Mouse (Mus musculus) gastrocnemius, adult 8-10 months (tissue): Measurements from ENCODE around the gene Tsga10. TPM values are rescaled to one million over a fixed set of nuclear protein-coding genes. Genes with fewer than 3 reads are reported as not detected.

Source experiments
- DNase-seq, 2 experiments: peaks; one replicate each; pipeline ENCODE4 v3.0.0; 2022; ENCODE audit warnings: low spot score in 2 of 2
- total RNA-seq, 4 experiments: library from RNA; stranded (reverse); gene quantifications; 2 replicates each; pipeline ENCODE4 v1.2.4; 2022

Tsga10 gene
- total RNA-seq: 1 to 10 TPM; 6.1 to 8.0 (median 7.7) TPM

DNA sequence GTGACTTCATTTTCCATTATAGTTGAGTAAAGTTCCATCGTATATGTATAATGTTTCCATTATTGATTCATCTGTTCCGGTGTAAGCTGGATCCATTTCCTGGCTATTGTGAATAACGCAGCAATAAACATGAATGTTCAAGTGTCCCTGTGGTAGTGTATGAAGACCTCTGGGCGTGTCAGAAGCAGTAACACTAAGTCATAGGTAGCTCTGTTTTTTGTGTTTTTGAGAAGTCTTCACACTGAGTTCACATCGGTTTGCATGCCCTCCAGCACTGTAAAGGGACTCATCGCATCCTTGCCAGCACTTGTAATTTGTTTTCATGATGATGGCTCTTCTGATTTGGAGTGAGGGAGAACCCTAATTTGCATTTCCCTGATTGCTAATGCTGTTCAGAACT is at the start of gene Tsga10:
TSS of gene Tsga10 (minus strand) at position 144 of the 400 bp plus-strand sequence.
- DNase-seq: no peak

DNA sequence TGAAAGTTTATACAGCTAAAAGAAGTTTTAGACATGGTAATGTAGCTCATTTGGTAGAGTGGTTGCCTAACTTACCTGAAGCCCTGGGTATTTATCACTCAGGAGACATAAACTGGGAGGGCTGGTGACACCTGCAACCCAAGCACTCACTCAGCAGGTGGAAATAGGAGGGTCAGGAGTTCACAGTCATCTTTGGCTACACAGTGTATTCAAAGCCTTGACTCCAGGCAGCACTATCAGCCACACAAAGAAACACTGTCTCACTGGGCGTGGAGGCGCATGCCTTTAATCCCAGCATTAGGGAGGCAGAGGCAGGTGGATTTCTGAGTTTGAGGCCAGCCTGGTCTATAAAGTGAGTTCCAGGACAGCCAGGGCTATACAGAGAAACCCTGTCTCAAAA is 46.5 kb upstream of the Tsga10 start:
- no peak for DNase-seq

DNA sequence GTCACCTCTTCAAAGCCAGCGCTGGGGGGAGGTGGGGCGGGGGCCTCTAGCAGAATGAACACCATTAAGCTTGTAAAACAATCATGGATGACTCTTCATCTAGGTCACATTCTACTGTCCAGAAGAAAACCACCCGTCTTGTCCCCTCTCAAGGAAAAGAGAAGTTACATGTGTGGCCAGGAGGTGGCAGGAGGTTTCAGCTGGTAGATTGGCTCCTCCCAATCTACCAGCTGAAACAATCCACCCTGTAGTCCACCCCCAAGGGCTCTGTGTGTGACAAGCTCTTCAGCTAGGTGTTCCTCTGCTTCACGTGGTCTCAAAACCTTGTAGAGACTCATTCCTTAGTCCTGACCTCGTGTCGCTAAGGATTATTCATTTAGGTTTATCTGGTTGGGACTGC is 36.9 kb upstream of the Tsga10 start:
- no peak for DNase-seq

- DNase-seq: no peak
These were observed 34.1 kb upstream of the Tsga10 start for GRCm38 (mm10) chr1:37900288-37900687.

GRCm38 (mm10) chr1:37899816-37900215 is 33.6 kb upstream of the Tsga10 start:
- no peak for DNase-seq

DNA sequence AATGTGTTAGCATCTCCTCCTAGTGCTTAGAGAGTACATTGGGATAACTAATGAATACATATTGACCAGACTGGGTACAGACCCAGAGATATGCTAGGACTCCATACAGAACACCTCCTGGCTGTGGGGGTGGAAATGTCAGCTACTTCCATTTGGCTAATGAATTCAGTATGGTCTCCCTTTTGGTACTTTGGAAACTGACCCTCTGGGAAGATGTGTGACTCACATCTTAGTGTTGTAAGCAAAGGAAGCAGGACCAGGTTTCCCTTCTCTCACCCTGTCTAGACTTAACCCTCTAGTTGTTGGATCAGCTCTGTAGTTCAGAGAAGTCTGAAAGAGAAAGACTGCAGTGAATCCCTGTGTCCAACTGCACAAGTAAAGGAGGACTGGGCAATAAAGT is 28.4 kb upstream of the Tsga10 start:
- no peak for DNase-seq

- no peak for DNase-seq
These were observed 25.2 kb upstream of the Tsga10 start for GRCm38 (mm10) chr1:37891400-37891799.

- DNase-seq: peak; percentile 77 to 85
These were observed 23.9 kb upstream of the Tsga10 start, which contains the start of the genes Mitd1 and Mrpl30 for GRCm38 (mm10) chr1:37890025-37890652. Mitd1 (minus strand) TSS chr1:37890411. Mrpl30 (plus strand) TSS chr1:37890477.

GRCm38 (mm10) chr1:37889206-37889605 is 23.0 kb upstream of the Tsga10 start:
- DNase-seq: no peak

DNA sequence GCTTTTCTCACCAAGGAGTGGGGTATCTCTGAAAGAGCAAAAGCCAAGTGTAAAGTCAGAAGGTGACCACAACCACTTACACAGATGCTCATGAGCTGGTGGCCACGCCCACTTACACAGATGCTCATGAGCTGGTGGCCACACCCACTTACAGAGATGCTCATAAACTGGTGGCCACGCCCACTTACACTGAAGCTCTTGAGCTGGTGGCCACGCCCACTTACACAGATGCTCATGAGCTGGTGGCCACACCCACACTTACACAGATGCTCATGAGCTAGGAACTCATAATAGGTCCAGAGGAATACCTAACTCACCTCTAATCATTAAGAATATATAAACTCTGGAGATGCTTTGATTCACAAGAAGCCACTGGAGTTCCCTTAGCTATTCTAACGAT is 18.2 kb upstream of the Tsga10 start:
- DNase-seq: no peak

- no peak for DNase-seq
These were observed 17.2 kb upstream of the Tsga10 start for GRCm38 (mm10) chr1:37883411-37883810.

DNA sequence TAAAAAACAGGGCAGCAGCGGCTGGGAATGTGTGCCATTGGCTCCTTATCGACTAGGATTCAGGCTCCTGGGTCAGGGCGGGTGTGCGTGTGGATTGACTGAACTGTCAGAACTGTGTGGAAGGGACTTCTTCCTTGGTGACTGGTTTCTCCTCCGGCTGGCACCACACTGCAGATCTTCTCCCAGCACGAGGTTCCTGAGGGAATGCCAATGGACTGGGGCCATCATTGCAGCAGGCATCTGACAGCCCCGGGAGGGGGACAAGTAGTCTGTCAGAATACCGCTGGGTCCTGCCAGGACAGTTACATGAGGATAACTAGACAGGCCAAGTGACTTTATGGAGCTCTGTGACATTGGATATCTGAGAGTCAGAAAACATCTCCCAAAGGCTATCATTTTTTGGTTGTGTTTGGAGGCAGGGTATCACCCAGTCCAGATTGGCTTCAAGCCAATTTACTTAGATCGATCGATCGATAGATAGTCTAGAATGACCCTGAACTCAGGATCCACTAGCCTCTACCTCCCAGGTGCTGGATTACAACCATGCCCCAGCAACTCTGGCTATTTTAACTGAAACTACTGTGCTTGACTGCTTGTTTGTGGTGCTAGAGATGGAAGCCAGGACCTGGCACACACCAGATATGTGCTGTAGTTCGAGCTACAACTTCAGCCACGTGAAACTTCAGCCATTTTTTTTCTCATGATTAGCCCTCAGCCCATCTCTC is 11.7 kb upstream of the Tsga10 start:
- DNase-seq: no peak

DNA sequence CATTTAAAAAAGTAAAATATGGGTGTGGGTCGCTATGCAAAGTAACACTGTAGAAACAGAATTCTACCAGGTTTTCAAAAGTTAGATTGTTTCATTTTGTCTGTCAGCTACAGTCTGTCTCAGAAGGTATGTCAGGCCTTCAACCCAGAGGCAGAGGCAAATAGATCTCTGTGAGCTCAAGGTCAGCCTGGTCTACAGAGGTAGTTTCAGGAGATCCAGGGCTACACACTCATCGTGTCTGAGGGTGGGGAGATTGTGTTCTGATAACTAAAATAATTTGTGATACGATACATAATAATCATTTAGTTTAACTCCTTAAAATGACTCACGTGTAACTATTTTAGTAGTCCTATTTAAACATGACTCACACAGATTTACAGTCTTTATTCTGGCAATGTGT is 6.9 kb upstream of the Tsga10 start:
- DNase-seq: no peak

DNA sequence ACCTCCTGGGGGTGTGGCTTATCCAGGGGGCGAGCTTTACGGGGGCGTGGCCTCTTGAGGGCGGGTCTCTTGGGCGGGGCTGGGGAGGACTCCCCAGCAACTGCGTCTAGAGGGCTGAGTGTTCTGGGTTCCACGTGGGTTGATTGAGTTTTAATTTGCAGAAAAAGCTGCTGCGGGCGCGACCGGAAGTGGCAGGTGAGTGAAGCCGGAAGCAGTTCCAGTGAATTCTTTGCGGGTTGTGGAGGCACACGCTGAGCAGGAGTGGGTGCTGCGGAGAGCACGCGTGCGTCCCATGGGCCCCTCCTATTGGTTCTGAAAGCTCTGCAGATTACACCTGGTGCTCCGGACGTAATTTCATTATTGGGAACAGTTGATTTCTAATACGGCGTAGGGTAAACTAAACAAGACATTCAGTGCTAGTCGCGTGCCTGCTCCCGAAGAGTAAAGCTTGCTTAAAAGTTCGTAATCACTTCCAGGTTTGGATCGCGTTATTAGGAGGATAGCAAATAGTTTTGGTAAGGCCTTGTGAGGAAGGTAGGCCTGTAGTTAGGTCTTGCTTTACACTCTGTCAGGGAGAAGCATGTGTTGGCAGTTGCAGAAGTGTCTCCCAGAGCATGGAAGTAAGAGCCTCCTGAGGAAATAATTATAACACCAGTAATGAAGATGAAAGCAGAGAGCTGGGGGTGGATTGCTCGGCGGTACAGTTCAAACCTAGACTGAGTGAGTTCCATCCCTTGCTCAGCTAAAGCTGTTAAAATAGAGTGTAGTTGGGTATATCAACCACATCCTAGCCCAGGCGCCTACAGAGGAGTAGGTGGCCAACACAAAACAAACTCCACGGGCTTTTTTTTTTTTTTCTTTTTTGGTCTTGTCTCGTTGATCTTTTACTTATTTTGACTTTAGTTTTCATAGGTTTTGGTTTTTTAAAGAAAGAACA is 6.2 kb upstream of the Tsga10 start:
- DNase-seq: peak; percentile 51 to 59

- no peak for DNase-seq
These were observed 5.5 kb upstream of the Tsga10 start, which contains the start of gene Lipt1 for GRCm38 (mm10) chr1:37871704-37872103. Lipt1 (plus strand) TSS chr1:37871738.

DNA sequence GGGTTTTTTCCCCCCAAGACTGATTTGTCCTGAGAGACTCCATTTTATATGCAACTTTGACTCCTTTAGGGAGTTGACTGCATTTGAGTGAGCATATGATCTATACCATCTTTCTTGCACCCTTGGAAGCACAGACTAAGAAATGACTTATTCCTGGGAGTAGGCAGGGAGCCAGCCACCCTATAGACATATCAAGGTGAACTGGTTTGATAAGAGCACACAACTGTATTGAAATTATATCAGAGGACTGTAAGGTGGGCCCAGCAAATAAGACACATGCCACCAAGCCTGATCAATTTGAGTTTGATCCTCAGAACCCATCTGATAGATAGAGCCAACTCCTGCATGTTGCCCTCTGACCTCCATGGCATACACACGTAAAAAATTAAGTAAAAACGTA is 3.1 kb upstream of the Tsga10 start:
- DNase-seq: no peak

DNA sequence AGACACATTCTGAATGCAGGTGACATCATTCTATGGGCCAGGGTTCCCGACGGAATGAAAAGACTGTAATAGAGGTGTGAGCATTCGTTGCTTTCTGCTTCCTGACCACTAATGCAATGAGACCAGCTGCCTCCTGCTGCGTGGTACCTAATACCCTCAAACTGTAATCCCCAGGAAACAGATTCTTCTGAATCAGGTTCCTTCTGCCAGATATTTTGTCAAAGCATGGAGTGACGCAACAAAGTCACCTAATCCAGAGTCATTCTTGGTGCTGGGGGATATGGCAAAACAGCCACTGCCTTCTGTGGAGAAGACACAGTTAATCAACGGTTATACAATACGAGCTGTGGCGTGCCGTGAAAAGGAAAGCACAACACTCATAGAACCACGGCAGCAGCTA is 2.4 kb upstream of the Tsga10 start:
- DNase-seq: no peak

DNA sequence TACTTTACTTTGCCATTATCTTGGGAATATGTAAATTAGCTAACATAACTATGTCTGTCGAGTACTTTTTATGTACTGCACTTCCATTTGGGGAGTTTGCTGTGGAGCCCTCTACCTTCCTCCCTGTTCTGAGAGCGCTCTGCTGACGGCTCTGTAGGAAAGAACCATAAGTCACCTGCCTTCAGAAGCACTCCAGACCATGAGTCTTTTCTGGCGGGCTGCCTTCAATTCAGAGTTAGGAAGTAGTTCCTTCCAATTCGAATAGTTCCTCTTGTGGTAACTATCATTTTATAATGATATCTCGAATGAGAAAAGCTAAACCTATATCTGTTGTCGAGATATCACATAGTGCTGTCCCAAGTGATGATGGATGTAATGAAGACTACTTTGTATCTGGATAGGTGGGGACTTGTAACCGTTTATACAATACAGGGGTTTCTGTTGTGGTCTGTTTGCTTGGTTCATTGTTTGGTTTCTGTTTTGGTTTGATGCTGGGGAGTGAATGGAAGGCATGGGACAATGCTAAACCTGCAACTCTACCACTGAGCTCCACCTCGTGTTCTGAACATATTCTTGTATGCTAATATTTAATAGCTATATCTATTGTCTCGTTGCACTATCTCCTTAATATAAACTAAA is 1.6 kb upstream of the Tsga10 start:
- DNase-seq: no peak

DNA sequence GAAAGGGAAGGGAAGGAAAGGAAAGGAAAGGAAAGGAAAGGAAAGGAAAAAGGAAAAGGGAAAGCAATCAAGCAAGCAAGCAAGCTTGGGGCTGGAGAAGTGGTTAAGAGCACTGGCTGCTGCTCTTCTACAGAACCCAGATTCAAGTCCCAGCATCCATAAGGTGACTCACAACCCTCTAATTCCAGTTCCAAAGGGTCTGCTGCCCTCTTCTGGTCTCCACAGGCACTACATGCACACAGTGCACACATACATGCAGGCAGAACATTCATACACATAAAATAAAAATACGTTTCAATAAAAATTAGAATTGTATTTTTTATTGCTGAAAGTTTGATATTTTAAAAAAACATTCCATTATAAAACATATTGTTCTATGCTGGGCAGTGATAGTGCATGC is 827 bp upstream of the Tsga10 start:
- no peak for DNase-seq

- no peak for DNase-seq
These were observed 621 bp downstream of the Tsga10 start for GRCm38 (mm10) chr1:37865401-37866215.
